Mouse (Mus musculus) natural killer cell, adult 2 months (primary cell): Measurements from ENCODE around the gene Myh11.
A peak's percentile ranks its signal among the peaks of the same experiment; 100 is the strongest.

ENCODE experiments used
- DNase-seq, 2 experiments: peaks; one replicate each; pipeline ENCODE4 v3.0.0; 2022; ENCODE audit warnings: low spot score in 2 of 2

The Myh11 gene

GRCm38 (mm10) chr16:14265203-14265920, 25.8 kb downstream of the Myh11 start:
- no peak for DNase-seq

GRCm38 (mm10) chr16:14264504-14264903, 26.7 kb downstream of the Myh11 start:
- no peak for DNase-seq

DNA sequence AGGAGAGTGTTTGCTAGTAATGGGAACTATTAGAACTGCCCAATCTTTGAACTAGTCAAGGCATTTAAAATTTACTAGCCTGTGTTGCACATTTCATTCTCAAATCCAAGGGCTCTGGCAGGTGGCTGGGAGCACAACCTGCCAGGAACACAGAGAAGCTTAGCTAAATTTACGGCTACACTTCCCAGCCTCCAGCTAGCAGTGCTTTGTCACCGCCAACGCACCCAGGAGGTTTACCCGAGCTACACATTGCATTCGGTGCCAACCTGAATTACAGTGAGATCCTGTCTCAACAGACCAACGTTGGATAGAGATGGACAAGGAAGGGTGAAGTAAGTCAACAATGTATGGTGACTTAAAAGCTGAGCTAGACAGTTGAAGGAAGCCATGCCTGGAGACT, 27.9 kb downstream of the Myh11 start:
- no peak for DNase-seq

DNA sequence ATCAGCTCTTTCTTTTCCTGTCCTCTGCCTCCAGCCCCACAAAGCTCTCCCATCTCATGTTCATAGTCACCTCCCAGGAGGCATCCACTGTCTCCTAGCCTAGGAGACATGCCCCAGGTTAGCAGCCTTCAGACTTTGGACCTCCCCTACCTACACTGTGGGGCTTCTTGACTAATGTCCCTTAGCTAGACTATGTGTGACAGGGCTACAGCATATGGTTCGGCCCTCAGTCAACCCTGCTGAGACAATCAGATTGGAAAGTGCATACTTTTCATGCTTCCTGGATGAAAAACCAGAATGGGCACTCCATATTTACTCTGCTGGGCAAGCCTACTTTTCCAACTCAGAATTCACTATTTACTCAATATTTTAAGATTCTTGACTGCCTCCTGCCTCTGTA, 28.8 kb downstream of the Myh11 start:
- no peak for DNase-seq

DNA sequence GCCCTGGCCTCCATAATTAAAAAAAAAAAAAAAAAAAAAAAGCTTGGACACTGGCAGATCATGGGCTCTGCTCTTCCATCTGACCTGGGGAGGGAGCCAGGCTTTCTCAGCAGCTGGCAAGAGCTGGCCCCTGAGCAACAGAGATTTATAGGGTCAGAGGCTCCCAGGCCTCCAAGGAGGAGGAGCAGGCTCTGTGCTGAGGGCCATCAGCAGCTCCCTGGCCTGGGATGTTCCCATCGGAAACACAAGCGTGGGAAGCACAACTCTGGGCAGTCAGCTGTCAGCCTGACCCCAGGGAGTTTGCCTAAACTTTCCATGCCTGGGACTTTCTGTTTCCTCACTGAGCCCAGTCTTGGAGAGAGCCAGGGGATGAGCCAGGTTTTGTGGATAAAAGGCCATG, 32.3 kb downstream of the Myh11 start:
- DNase-seq = no peak

DNA sequence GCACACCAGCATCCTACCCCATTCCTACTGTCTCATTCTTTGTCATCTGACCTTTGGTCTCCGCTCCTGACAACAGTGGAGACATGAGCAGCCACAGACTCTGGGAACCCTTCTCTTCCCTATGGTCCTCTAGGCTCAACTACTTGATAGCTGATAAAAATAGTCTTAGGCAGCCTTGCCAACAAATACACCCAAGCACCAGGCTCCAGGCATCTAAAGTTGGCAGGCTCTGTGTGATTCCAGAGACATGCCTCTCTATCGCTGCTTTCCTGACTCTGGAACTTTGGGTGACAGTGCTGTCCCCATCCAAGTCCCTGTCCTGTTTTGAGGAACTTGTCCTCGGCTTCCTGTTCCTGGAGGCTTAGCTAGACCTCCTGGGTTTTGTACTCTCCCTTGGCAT, 37.6 kb downstream of the Myh11 start:
- DNase-seq = no peak

DNA sequence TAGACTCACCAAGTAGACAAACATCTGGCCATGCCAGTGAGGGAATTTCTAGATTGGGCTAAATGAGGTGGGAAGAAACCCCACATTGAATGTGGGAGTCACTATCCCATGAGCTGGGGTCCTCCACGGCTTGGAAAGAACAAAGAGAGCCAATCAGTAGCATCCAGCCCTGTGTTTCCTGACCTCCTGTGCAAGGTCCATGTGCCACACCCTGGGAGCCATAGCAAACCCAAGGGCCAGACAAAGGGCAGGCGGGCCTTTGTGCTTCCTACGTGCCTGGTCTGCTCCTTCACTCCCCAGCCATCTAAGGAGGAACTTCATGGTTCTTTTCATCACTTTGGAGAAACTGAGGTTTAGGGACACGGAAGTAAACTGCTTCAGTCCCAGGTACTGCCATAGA, 38.3 kb downstream of the Myh11 start:
- no peak for DNase-seq

GRCm38 (mm10) chr16:14249913-14250312, 41.3 kb downstream of the Myh11 start:
- no peak for DNase-seq

- DNase-seq = no peak
These were observed 48.6 kb downstream of the Myh11 start for GRCm38 (mm10) chr16:14242553-14242952.

DNA sequence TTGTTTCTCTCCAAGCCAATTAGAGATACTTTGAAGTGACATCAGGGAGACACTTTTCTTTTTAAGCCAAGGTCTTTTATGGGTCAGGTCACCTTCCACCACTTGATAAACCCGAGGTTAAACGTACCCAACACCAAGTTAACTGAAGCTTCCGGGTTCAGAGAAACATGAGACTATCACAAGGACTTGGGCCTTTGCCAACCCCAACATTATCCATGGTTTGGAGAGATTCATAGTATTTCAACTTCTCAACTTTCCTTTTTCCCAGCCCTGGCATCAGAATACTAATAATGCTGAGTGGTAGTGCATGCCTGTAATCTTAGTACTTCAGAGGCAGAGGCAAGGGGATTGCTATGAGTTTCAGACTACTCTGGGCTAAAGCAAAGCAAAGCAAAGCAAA, 49.1 kb downstream of the Myh11 start:
- DNase-seq = no peak

- DNase-seq = peak; percentile 40 to 61
These were observed 54.0 kb downstream of the Myh11 start for GRCm38 (mm10) chr16:14237100-14237723.

DNA sequence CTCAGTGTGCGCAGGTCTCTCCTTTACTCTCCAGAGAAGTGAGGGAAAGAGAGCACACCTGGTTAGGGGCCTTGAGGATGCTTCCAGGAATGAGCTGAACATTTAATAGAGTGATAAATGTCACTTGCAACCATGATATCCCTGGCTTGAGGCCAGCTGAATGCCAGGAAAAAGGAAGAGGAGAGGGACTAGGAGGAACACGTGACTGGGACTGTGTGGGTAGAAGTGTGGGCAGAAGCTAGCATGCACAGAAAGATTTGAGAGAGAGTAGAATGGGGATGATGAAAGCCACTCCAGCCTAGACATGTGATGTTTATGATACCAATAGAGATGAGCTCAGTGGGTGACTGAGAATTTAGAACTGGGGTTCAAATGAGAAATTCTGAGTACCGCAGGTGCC, 76.0 kb downstream of the Myh11 start:
- DNase-seq = no peak

- DNase-seq = no peak
These were observed 92.4 kb downstream of the Myh11 start for GRCm38 (mm10) chr16:14198798-14199197.

- peak; percentile 5 to 33 for DNase-seq
These were observed 95.7 kb downstream of the Myh11 start for GRCm38 (mm10) chr16:14195427-14195826.

GRCm38 (mm10) chr16:14194164-14194950, 96.8 kb downstream of the Myh11 start:
- no peak for DNase-seq

DNA sequence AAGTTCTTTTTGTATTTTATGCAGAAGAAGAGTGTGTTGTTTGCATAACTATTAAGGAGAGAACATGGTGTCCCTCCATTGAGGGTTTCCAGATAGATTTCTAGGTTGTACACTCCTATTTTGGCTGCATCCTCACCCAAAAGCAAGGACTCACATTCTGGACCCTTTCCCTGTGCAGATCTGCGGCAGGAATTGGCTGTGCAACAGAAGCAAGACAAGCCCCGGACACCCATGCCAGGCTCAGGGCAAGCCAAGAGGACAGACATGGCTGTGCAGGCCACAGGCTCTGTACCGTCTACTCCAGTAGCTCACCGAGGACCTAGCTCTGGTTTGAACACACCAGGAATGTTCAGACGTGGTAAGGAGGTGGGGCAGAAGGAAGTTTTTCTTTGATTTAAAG, 105.7 kb downstream of the Myh11 start:
- no peak for DNase-seq

GRCm38 (mm10) chr16:14183856-14184255, 107.3 kb downstream of the Myh11 start:
- DNase-seq = no peak

DNA sequence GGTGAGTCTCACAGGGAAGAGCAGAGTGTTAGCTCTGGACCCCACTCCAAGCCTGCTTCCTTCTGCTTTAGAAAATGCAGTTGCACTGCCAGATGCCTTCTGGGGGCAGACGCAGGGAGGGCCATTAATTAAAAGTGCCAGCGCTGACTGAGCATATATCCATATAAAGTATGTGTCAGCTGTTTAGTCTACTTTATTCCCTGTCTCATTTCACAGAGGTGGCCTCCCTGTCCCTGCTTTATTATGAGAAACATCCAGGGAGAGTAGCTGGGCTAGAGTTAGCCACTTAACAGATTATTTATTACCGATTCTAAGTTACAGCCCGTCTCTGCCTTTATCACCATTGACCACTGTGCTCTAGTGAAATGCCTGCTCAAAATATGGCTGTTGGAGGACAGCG, 108.8 kb downstream of the Myh11 start:
- DNase-seq = no peak

DNA sequence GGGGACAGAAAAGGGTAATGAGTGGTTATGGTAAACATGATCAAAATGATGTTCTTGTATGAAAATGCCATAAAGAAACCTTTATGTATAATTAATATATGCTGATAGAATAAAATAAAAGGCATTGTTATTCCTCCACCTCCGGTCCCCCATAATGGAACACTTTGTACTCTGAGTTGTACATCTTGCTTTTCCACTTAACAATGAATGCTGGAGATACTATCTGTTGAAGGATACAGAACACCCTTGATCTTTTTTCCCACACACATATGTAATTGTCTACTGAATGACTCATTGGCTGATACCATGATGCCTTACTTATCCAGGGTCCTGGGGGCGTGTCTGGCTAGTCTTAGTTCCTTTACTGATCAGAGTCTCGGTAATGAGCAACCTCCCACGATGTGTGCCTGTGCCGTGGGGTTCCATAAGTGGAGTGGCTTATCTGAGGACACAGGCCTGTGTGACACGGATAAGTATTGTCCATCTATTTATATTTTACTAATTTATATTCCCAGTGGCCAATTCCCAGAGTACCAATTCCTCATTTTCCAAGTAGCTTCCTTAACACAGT, 110.9 kb downstream of the Myh11 start:
- DNase-seq = no peak

DNA sequence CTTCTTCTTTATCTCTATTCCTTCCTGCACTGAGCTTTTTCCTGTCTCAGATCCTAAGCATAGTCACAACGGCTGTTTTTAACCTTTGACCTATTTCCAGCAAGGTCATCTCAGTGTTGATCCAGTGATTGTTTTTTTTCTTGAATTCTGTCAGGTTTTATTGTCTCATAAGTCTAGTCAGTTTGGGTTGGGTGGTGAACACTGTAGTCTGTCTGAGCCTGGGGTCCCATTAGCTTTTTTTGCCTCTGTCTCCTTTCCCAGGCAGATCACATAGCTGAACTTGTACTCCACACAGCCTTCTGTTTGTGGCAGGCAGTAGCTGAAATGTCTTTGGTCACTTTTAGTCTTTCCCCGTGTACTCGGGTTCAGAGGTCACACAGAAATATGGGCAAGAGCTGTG, 113.1 kb downstream of the Myh11 start:
- DNase-seq = no peak

- DNase-seq = no peak
These were observed 121.5 kb downstream of the Myh11 start for GRCm38 (mm10) chr16:14169706-14170105.

DNA sequence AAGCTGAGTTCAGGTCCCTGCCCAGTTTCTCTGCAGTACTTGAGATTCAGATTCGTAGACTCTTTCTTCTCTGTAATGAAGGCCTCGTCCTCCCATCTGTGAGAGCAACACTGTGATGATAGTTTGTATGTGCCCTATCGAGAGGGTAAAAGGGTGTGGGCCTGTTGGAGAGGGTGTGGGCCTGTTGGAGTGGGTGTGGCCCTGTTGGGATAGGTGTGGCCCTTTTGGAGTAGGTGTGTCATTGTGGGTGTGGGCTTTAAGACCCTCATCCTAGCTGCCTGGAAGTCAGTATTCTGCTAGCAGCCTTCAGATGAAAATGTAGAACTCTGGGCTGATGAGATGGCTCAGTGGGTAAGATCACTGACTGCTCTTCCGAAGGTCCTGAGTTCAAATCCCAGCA, 124.7 kb downstream of the Myh11 start:
- no peak for DNase-seq

GRCm38 (mm10) chr16:14163731-14164130, 127.4 kb downstream of the Myh11 start:
- DNase-seq = peak in 1 of 2 experiments; percentile 5
